Mouse (Mus musculus): ENCODE measurements at regions not wholly inside any gene's neighbourhood (a gene's known extent, or its start where the extent isn't known, plus 50 kb on each side); places are given as distances from the start of the nearest gene placed in this dataset.

- no peak for DNase-seq (ENCODE audit: low spot score)
Measured at GRCm38 (mm10) chr15:38569011-38569640, 1143.8 kb downstream of the 4930447A16Rik start.

GRCm38 (mm10) chr15:38570144-38570543, 1144.8 kb downstream of the 4930447A16Rik start:
- DNase-seq (ENCODE audit: low spot score): no peak

DNA sequence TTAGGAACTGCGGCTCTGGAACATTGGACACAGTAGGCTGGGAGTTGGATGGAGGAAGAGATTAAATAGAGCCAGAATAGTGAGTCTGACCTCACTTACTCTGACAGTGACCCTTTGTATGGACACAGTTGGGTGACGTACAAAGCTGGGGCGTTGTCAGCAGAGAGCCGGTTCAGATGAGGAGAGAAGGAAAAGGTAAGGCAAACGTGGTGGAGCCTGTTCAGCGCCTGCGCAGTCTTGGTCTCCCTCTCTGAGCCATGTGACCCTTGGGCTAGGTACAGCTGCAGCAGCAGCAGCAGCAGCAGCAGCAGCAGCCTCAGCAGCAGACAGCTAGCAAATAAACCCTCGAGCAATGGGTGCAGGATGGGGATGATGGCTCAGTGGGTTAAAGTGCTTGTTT, 1145.4 kb downstream of the 4930447A16Rik start:
- DNase-seq (ENCODE audit: low spot score): no peak

GRCm38 (mm10) chr15:38572652-38573051, 1147.3 kb downstream of the 4930447A16Rik start:
- no peak for DNase-seq (ENCODE audit: low spot score)

DNA sequence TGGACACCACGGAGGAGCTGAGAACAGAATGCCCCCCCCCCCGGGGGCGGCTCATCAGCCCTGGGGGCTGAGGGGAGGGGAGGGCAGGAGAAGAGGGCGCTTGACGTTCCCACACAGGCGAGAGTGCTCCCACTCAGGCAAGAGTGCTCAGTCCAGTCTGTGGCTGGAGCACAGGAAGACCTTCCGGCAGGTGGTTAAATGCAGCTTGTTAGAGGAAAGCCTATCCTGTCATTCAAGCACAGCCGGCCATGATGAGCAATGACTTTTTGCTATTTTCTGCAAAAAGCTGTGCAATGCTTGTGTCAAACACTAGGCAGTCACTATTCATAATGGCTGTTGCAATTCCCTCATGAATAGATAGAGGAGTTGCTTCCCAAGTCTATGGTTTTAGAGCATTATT, 1149.1 kb downstream of the 4930447A16Rik start:
- DNase-seq (ENCODE audit: low spot score): no peak

GRCm38 (mm10) chr15:38575254-38575653, 1149.9 kb downstream of the 4930447A16Rik start:
- DNase-seq (ENCODE audit: low spot score): no peak

GRCm38 (mm10) chr15:38577691-38578090, 1152.3 kb downstream of the 4930447A16Rik start:
- DNase-seq (ENCODE audit: low spot score): no peak

DNA sequence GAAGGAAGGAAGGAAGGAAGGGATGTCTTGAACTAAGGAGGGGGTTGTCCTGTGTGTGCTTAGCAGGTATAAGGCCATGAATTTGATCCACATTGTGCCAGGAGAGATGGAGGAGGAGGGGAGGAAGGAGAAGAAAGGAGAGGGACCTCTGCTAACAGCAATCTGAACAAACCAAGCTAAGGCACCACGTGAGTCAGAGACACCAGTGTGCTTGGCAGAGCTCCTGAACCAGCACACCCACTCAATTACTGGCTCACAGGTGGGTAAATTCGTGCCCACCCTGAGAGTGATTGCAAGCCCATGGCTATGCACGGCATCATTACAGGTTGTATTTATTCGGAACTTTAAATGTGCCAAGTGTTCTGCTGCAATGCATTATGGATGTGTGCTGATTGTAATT, 1154.1 kb downstream of the 4930447A16Rik start:
- DNase-seq (ENCODE audit: low spot score): no peak

GRCm38 (mm10) chr15:38583500-38583899, 1158.1 kb downstream of the 4930447A16Rik start:
- DNase-seq (ENCODE audit: low spot score): no peak

GRCm38 (mm10) chr15:38584425-38584824, 1159.1 kb downstream of the 4930447A16Rik start:
- no peak for DNase-seq (ENCODE audit: low spot score)

DNA sequence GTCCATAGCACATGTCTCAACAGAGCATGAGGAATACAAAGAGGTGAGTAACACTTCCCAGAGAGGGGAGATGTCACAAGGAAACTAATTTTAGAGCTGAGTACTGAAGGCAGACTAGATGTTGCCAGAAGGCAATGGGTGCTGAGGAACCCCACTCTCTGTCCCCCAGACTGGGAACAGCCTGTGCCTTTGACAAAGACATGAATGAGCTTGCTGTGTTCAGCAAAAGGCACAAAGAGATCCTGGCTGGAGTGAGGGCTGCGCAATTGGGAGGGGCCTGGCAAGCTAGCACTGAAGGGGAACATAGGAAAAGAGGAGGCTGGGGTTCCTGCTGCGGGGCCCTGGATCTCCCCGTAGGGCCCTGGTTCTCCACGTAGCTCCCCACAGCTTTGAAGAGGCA, 1160.3 kb downstream of the 4930447A16Rik start:
- DNase-seq (ENCODE audit: low spot score): no peak

GRCm38 (mm10) chr15:38586594-38586993, 1161.2 kb downstream of the 4930447A16Rik start:
- no peak for DNase-seq (ENCODE audit: low spot score)

- no peak for DNase-seq (ENCODE audit: low spot score)
Measured at GRCm38 (mm10) chr15:38588268-38588667, 1162.9 kb downstream of the 4930447A16Rik start.

DNA sequence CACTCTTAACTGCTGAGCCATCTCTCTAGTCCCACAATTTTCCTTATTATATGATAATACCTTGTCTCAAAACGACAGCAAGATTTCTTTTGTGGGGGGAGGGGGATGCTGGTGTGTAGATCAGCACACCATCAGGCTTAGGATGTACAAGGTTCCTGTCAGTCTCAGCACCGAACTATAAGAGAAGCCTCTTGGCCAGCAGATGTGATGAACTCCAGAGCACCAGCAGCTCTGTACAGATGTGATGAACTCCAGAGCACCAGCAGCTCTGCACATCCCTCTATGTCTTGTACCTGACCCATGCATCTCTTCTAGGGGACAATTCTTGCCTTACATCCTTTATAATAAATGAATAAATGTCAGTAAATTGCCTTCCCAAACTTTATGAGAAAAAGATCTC, 1163.7 kb downstream of the 4930447A16Rik start:
- DNase-seq (ENCODE audit: low spot score): peak; percentile 56

GRCm38 (mm10) chr15:38589675-38590074, 1164.3 kb downstream of the 4930447A16Rik start:
- DNase-seq (ENCODE audit: low spot score): no peak

DNA sequence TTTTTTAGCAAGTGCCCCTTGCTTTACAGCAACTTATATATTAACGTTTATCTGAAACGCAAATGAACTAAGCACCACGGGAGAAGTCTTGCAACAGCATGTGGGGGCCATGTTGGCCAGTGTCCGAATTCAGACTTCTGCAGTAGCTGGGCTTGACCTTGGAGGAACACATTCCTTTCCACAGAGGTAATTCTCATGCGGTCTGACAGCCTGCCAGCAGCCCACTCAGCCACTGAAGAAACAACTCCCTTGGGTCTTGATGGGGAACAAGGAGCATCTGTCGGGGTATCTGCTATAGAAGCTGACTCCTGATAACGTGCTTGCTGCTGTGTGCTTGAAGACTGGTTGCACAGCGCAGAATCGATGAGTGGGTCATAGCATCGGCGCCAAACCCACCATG, 1168.7 kb downstream of the 4930447A16Rik start:
- peak; percentile 81 for DNase-seq (ENCODE audit: low spot score)

- peak; percentile 39 for DNase-seq (ENCODE audit: low spot score)
Measured at GRCm38 (mm10) chr15:38594747-38595146, 1169.4 kb downstream of the 4930447A16Rik start.

GRCm38 (mm10) chr15:38595820-38596219, 1170.5 kb downstream of the 4930447A16Rik start:
- peak; percentile 26 for DNase-seq (ENCODE audit: low spot score)

DNA sequence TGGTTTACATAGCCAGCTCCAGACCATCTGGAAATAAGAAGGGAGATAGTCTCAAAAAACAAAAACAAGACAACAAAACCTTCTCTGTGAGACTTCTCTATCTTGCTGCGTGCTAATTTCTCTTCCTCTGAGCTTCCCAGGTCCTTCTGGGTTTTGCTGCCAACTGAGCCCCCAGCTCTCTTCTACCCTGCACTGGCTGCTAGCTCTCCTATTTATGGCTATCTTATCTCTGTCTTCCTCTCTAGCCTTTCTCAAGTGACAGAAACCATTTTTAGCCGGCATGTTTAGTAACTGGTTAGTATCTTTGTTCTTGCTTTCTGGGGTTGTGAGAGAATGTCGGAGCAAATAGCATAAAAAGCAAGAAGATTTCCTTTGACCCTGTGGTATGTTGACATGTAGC, 1172.1 kb downstream of the 4930447A16Rik start:
- no peak for DNase-seq (ENCODE audit: low spot score)

- DNase-seq (ENCODE audit: low spot score): no peak
Measured at GRCm38 (mm10) chr15:38601436-38601835, 1176.1 kb downstream of the 4930447A16Rik start.

DNA sequence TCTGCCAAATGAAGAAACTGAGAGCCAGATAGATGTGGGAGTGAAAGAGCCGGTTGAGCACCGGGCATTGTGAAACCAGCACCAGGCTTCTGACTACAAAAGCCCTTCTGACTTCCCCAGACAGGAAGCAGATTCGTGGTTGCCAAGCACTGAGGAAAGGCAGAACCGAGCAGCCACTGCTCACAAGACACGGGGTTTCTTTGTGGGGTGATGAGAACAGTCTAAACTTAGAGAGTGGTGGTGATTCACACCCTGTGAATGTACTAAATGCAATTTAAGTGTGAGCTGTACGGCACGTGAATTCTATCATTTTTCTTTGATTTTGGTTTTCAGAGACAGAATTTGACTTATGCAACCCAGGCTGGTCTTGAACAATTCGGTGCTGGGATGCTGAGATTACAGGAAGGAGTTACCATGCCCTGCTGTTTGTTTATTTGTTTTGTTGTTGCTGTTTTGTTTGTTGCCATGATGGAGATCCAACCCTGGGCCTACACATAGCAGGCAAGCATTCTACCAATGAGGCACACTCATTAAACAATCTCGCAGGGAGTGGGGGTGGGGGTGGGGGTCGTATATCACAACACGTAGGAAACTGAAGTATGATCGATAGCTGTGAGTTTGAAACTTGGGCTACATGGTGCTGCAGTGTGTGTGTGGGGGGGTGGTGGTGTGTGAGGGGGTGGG, 1177.0 kb downstream of the 4930447A16Rik start:
- DNase-seq (ENCODE audit: low spot score): peak; percentile 70

GRCm38 (mm10) chr15:38603918-38604317, 1178.6 kb downstream of the 4930447A16Rik start:
- no peak for DNase-seq (ENCODE audit: low spot score)

- peak; percentile 29 for DNase-seq (ENCODE audit: low spot score)
Measured at GRCm38 (mm10) chr15:38607368-38607767, 1182.0 kb downstream of the 4930447A16Rik start.

Data from MN1 (cell line).